Mouse (Mus musculus) olfactory bulb, adult 2 months (tissue): ENCODE results near the gene Tcte2. TPM values are rescaled to one million over a fixed set of nuclear protein-coding genes. Genes with fewer than 3 reads are reported as not detected.

Experiments used
- H3K27ac ChIP-seq: fragments of 200-500 bp; 2 replicates; pipeline ENCODE4 v1.5.1; 2012; ENCODE audit warnings: low read depth, low read length; ENCODE audit not compliant: insufficient read depth
- H3K4me1 ChIP-seq: fragments of 200-500 bp; 2 replicates; pipeline ENCODE4 v1.6.1; 2012; ENCODE audit warnings: low read length; ENCODE audit not compliant: control insufficient read depth, insufficient read depth
- H3K4me3 ChIP-seq: fragments of 200-500 bp; 2 replicates; pipeline ENCODE4 v1.5.1; 2012; ENCODE audit warnings: mild to moderate bottlenecking, low read depth, low read length, moderate library complexity; ENCODE audit not compliant: insufficient read depth
- CTCF ChIP-seq: fragments of 200-500 bp; IDR thresholded peaks from 2 replicates; pipeline ENCODE4 v1.5.1; 2012; ENCODE audit warnings: low read depth, mild to moderate bottlenecking, low read length, moderate library complexity; ENCODE audit not compliant: insufficient read depth
- POLR2A ChIP-seq: fragments of 200-500 bp; IDR thresholded peaks from 2 replicates; pipeline ENCODE4 v1.6.1; 2012; ENCODE audit warnings: mild to moderate bottlenecking, low read depth, low read length, moderate library complexity; ENCODE audit not compliant: insufficient read depth
- WGBS: fragments of 180-500 bp; shearing (Covaris S2); methylation state at CpG from one replicate; pipeline ENCODE4 v1.1.7; 2018; 5-methylcytosine and 5-hydroxymethylcytosine counted together
- polyA plus RNA-seq: library from polyadenylated mRNA; stranded (reverse); fragments of >200 nt; gene quantifications from 2 replicates; pipeline ENCODE4 v1.2.4, GENCODE M21; 2012; ENCODE audit warnings: low replicate concordance; ENCODE audit not compliant: missing spikeins, insufficient read depth, insufficient read length

Tcte2 gene
- polyA plus RNA-seq, 1 experiment: not detected

DNA sequence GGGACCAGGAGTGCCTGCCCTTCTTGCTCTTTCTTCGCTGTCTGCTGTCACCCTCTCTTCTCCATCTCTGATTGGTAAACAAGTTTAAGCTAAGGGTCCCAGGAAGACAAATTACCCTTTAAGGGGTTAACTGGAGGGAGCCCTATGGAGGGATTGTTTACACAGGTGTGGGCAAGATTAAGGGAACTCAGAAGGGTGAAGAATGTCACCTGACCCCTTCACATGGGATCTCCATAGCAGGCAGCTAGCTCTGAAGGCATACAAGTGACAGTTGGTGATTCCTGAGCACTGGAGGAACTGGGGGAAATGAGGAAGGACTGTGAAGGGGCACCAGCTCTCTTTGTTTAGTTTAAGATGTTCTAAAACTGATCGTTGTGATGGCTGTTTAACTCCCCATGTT lies 19.3 kb downstream of the Tcte2 start:
- WGBS: 57% methylated on average over 2 of the region's 2 CpGs
- Histone ChIP-seq H3K4me1 (peaks cover 19% of the 10 kb centered on the region), H3K27ac (no peak overlapping the region), H3K4me3 (no peak overlapping the region)
- TF ChIP-seq CTCF (no peak), POLR2A (no peak)

DNA sequence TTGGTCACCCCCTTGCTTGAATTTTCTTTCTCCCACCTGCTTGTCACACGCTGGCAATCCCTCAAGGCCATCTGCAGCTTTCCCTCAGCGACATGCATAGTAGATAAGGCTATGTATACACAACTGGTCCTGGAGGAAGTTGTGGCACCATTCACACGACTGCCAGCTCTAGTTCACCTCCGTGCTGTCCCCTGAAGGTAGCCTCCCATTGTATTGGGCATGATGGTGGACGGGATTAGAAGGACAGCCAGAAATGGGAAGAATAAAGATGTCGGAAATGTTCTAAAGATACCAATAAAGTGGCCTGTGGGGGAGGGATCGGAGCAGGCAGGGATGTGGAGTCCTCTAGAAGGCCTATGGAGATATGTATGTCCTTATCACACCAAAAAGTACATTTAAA lies 20.0 kb downstream of the Tcte2 start:
- no peak overlapping the region for H3K27ac ChIP-seq
- WGBS: 95% methylated on average over 7 of the region's 7 CpGs
- TF ChIP-seq POLR2A (no peak), CTCF (no peak)
- H3K4me3 ChIP-seq: no peak overlapping the region
- H3K4me1 ChIP-seq: peaks cover 22% of the 10 kb centered on the region

DNA sequence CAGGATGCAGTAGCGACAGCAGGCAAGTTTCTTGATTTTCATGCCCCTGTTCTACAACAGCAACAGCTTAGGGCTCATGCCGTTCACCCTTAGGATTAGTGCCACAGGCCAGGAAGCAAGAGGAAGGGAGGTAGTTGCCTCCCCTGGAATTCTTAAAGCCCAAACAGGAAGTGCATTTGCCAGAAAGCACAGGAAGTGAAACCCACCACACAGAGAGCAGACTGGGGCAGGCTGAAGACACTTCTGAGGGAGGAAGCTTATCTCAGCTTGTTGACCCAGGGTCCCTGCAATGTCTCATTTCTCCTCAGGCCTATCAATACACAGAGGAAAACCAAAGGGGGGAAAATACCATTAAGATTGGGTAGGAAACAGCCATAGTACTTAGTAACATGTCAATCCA lies 20.8 kb downstream of the Tcte2 start:
- WGBS: 45% methylated on average over 2 of the region's 2 CpGs

DNA sequence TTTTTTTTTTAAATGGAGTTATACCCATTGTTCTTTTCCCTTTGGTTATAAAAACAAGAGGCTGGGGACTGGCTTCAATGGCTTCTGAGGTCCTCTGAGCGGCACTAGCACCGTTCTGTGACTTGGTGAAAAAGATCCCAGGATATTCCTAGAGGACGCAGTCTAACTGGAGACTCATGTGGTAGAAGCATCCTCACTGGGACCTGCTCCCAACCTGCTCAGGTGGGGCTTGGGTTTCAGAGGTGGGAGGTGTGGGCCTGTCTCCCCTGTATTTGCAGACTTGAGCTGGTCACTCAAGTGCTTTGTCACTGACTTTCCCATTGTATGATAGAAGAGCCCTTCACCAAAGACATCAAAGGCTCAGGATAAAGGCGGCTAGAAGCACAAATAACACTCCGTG lies 21.6 kb downstream of the Tcte2 start:
- WGBS: 84% methylated on average over 5 of the region's 5 CpGs
- no peak overlapping the region for H3K4me3 ChIP-seq
- no peak for TF ChIP-seq CTCF

More for the DNA sequence above, 20.8 kb downstream of the Tcte2 start:
- no peak for TF ChIP-seq CTCF
- no peak for TF ChIP-seq POLR2A
- peaks cover 23% of the 10 kb centered on the region for H3K4me1 ChIP-seq
- no peak overlapping the region for H3K4me3 ChIP-seq
- H3K27ac ChIP-seq: no peak overlapping the region

DNA sequence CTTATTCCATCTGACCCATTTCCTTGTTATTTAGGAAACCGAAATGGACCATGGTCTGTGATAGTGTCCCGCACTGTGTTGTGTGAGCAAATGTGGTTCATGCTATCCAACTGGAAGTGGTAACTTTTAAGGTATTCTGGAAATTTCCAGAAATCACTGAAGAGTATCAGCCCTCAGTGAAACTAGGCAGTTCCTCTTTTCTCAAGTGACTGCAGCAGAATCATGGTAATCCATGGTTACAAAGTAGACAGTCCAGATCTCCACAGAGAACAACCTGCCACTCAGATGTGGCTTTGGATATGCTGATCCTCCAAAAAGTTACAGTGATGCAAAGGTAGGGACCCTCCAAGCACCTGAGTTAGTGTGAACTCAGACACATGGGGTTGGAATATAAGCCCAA lies 22.7 kb downstream of the Tcte2 start:
- 97% methylated on average over 2 of the region's 2 CpGs for WGBS
- Histone ChIP-seq H3K27ac (no peak overlapping the region), H3K4me1 (peaks cover 24% of the 10 kb centered on the region), H3K4me3 (no peak overlapping the region)
- no peak for TF ChIP-seq CTCF
- no peak for TF ChIP-seq POLR2A

More for the DNA sequence above, 21.6 kb downstream of the Tcte2 start:
- Histone ChIP-seq H3K4me1 (peaks cover 24% of the 10 kb centered on the region), H3K27ac (no peak overlapping the region)

DNA sequence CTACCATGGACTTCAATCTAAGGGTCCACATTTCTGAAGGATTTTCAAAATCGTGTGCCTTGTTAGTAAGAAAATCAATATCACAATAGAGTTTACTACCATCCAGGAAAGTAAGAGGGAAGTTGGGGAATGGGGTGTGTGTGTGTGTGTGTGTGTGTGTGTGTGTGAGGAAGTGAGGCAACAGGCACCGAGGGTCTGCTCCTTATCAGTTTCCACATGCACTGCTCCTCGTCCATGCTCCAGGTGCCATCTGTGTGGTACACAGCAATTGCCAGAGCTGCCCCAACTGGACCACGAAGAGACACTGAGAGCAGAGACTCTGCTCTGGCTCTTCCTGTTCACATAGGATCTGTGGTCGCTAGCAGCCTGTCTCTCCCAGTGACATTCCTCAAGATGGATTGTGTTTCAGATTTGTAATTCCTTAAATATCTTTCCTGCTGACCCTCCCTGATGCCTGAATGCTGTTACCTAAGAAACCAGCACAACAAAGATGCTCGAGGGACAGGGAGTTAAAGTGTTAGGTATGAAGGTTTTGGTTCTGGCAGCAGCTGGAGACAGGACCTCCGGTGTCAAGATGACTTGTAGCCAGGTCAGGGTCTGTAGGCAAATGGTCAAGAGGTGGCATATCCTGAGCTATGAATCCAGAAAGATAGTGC lies 23.4 kb downstream of the Tcte2 start:
- H3K27ac ChIP-seq: no peak overlapping the region
- WGBS: 80% methylated on average over 7 of the region's 7 CpGs
- H3K4me1 ChIP-seq: peaks cover 18% of the 10 kb centered on the region
- no peak overlapping the region for H3K4me3 ChIP-seq
- no peak for TF ChIP-seq CTCF
- no peak for TF ChIP-seq POLR2A

DNA sequence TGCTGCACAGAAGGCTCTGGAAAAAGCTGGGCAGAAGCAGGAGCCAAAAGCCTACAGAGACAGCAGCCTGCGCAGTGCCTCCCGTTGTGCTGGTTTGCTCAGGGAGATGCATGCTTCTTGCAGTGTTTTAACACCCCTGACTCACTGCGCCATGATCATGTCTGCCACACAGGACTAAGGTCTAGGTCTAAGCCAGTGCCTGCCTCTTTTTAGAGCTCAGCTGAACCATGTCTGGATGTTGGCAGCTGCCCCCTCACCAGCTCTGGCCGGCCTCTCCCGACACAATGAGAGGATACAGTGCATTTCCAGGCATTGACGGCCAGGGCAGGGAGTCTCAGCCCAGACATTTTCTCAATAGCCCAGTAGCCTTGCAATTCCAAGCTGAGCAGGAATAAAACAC lies 24.3 kb downstream of the Tcte2 start:
- H3K4me1 ChIP-seq: peaks cover 13% of the 10 kb centered on the region
- WGBS: 48% methylated on average over 6 of the region's 6 CpGs
- H3K4me3 ChIP-seq: no peak overlapping the region
- H3K27ac ChIP-seq: no peak overlapping the region
- TF ChIP-seq CTCF (no peak), POLR2A (no peak)

DNA sequence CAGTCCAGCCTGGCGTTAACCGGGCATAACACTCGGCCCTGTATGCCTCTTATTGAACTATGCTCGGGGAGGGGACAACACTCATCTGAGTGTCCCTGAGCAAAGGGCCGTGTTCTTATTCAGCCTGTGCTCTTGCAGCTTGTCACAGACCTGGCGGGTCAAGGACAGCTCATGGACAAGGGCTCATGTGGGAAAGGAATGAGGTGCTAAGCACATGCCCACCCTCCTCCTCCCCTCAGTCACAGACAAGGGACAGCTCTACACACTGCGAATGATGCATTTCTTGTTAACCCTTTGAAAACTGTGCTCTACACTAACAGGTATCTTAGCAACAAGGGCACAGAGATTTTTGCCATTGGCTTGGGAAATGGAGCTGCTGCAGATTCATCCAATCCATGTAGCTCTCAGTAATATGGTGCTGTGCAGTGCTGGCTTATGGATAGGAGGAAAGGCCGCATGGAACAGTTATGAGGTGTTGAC lies 25.8 kb downstream of the Tcte2 start:
- Histone ChIP-seq H3K27ac (no peak overlapping the region), H3K4me3 (no peak overlapping the region), H3K4me1 (peaks cover 13% of the 10 kb centered on the region)
- no peak for TF ChIP-seq CTCF
- no peak for TF ChIP-seq POLR2A
- WGBS: 83% methylated on average over 8 of the region's 8 CpGs

DNA sequence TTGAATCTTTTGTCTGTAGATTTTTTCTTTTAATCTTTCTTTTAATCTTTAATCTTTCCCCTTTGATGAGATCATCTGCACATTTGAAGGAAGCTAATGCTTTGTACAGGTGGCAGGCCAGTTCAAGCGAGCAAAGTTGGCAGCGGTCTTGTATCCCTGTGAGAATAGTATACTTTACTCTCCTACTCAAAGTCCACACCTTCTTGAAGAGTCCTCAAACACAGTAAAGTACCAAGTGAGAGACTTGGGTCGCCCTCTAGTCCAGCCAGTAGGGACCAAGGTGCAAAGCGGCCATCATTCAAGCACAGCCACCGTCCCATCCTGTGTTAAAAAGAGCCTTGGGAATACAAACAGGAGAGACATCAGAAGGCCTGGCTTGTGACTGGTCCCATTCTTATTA lies 26.6 kb downstream of the Tcte2 start:
- TF ChIP-seq CTCF: no peak
- Histone ChIP-seq H3K4me3 (no peak overlapping the region), H3K4me1 (peaks cover 10% of the 10 kb centered on the region), H3K27ac (no peak overlapping the region)
- WGBS: 93% methylated on average over 5 of the region's 5 CpGs

DNA sequence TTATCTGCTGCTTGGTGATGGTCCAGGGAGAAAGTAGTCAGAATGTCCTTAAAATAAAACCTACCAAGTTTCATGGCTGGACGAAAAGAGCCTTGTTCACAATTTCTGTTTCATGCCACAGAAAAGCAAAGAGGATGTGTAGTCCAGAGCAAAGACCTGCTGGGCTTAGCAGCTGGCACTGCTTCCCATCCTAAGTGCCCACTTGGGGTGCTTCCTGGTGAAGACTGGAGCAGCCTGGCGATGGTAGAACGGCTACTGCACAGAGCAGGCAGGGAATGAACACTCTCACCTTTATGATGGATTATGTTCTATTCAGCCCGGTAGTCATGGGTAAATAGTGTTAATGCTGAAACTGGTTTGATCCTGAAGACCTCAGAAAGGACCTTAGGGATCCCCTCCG lies 27.7 kb downstream of the Tcte2 start:
- WGBS: 90% methylated on average over 5 of the region's 5 CpGs

More for the DNA sequence above, 27.7 kb downstream of the Tcte2 start:
- TF ChIP-seq CTCF (no peak), POLR2A (no peak)
- H3K27ac ChIP-seq: no peak overlapping the region
- peaks cover 10% of the 10 kb centered on the region for H3K4me1 ChIP-seq
- no peak overlapping the region for H3K4me3 ChIP-seq
